Mouse (Mus musculus): Measurements from ENCODE around the gene Nufip1. TPM values are rescaled to one million over a fixed set of nuclear protein-coding genes. Genes with fewer than 3 reads are reported as not detected.

Nufip1 gene
- total RNA-seq, 2 experiments from 2014 or later: 7.5 to 7.9 TPM

GRCm38 (mm10) chr14:76171285-76171684 is 60.6 kb downstream of the Nufip1 start:
- intact Hi-C loops (cut with DNase I): no loop called here
- DNase-seq (ENCODE audit: low spot score in 2 of 2): no peak

- intact Hi-C loops (cut with DNase I): no loop called here
Observed at GRCm38 (mm10) chr14:76174328-76174727, 63.6 kb downstream of the Nufip1 start.

GRCm38 (mm10) chr14:76175808-76176207 is 65.1 kb downstream of the Nufip1 start:
- no peak for DNase-seq (ENCODE audit: low spot score in 2 of 2)
- intact Hi-C loops (cut with DNase I): no loop called here

More at GRCm38 (mm10) chr14:76174328-76174727, 63.6 kb downstream of the Nufip1 start:
- no peak for DNase-seq (ENCODE audit: low spot score in 2 of 2)

- no peak for DNase-seq (ENCODE audit: low spot score in 2 of 2)
- intact Hi-C loops (cut with DNase I): no loop called here
Observed at GRCm38 (mm10) chr14:76177230-76177629, 66.5 kb downstream of the Nufip1 start.

- intact Hi-C loops (cut with DNase I): no loop called here
- DNase-seq (ENCODE audit: low spot score in 2 of 2): no peak
Observed at GRCm38 (mm10) chr14:76178447-76178846, 67.8 kb downstream of the Nufip1 start.

- intact Hi-C loops (cut with DNase I): no loop called here
Observed at GRCm38 (mm10) chr14:76179343-76179742, 68.7 kb downstream of the Nufip1 start.

GRCm38 (mm10) chr14:76185358-76185757 is 74.7 kb downstream of the Nufip1 start:
- intact Hi-C loops (cut with DNase I): no loop called here
- no peak for DNase-seq (ENCODE audit: low spot score in 2 of 2)

More at GRCm38 (mm10) chr14:76179343-76179742, 68.7 kb downstream of the Nufip1 start:
- DNase-seq (ENCODE audit: low spot score in 2 of 2): no peak

GRCm38 (mm10) chr14:76186299-76186698 is 75.6 kb downstream of the Nufip1 start:
- intact Hi-C loops (cut with DNase I): no loop called here
- DNase-seq (ENCODE audit: low spot score in 2 of 2): no peak

Other genes with a start within 250 kb of the Nufip1 start
- 10 to 100 TPM; 14.6 to 18.9 TPM for gene Kctd4, start 155.9 kb upstream of the Nufip1 start, total RNA-seq (2021)
- 10 to 100 TPM; 13.5 to 16.2 TPM for gene Gtf2f2, start 100.0 kb upstream of the Nufip1 start, total RNA-seq (2021)
- gene Gpalpp1, start 131 bp upstream of the Nufip1 start, total RNA-seq (2021): 10 to 100 TPM; 21.9 to 22.5 TPM

Measured in left cerebral cortex, postnatal 25 days (tissue).